Mouse (Mus musculus) layer of hippocampus, adult 18-20 months (tissue): Measurements from ENCODE around the gene Hist1h2be. TPM values are rescaled to one million over a fixed set of nuclear protein-coding genes. Genes with fewer than 3 reads are reported as not detected.
A peak's percentile ranks its signal among the peaks of the same experiment; 100 is the strongest.
"Not testable (repeated sequence)": the region's sequence is repeated elsewhere in the genome, so short reads cannot be mapped to it uniquely, and the experiment has no call there.

Experiments
- DNase-seq, 2 experiments: peaks; one replicate each; pipeline ENCODE4 v3.0.0; 2022; ENCODE audit warnings: low spot score in 2 of 2
- total RNA-seq, 2 experiments: library from RNA; stranded (reverse); gene quantifications; 2 replicates each; pipeline ENCODE4 v1.2.3; 2021

The Hist1h2be gene
- total RNA-seq, 2 experiments from 2014 or later = 10.2 to 11.3 TPM

DNA sequence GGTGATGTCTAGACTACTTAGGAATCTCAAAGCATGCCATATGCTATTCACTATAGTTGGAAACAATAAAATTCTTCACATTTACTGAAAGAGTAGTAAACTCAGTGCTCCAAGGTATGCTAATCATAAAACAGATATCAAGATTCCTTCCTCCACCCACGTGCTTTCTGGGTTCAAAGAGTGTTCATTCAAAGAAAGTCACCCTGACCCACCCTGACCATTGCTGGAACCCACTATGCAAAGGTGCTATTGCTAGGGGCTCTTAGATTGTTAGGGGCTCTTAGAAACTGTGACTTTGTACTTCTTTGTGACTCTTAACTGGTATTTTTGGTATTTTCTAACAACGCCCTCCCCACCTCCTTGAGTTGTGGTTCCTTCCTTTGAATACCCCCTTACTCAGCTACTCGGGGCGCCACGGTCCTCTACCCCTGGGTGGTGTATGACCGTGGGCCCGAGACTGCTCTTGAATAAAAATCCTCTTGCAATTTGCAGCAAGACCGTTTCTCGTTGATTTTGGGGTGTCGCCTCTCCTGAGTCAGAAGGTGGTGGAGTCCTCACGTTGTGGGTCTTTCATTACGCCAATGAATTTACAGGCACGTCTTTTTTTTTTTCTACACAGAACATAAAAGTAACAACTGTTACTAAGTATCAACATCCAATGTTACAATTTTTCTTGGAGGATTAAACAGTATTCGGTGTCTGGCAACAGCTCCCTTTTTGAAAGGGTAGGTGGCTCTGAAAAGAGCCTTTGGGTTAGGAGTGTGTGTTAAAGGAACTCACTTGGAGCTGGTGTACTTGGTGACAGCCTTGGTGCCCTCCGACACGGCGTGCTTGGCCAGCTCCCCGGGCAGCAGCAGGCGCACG, 47.7 kb downstream of the Hist1h2be start:
- not testable (repeated sequence) for DNase-seq

- DNase-seq = no peak
Measured at GRCm38 (mm10) chr13:23572218-23573033, 48.5 kb downstream of the Hist1h2be start.

DNA sequence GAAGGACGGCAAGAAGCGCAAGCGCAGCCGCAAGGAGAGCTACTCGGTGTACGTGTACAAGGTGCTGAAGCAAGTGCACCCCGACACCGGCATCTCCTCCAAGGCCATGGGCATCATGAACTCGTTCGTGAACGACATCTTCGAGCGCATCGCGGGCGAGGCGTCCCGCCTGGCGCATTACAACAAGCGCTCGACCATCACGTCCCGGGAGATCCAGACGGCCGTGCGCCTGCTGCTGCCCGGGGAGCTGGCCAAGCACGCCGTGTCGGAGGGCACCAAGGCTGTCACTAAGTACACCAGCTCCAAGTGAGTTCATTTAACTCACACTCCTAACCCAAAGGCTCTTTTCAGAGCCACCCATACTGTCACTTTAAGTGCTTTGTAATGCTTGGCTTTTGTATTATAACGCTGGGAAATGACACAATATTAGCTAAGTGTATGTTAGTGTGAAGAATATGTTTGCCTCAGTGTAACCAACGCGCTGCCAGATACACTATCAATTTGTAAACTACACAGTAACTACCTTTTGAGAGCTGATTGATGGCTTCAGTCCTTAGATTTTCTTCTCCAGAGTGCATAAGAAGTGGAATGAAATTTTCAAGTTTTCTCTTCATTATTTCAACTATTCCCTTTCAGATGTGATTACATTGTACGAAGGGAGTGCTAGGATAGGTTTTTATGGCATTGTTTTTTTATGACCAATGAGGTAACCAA, 49.3 kb downstream of the Hist1h2be start:
- not testable (repeated sequence) for DNase-seq

DNA sequence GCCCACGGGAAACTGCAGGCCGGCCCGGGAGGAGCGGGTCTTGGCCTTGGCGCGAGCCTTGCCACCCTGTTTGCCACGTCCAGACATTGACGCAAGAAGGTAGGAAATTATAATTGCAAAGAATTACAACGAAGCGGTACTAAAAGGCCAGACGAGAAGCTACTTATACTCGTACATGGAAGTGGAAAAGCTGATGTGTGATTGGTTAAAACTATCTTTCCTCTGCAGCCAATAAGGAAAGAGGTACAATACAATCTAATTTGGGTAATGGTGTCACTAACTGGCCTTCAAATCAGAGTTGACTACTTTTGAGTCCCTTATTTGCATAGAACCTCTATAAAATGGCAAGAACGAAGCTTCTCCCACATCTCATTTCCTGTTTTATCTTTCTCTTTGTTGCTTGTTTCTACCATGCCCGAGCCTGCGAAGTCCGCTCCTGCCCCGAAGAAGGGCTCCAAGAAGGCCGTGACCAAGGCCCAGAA, 49.9 kb downstream of the Hist1h2be start, which contains the start of the genes Hist1h2ae and Hist1h2bg:
Gene Hist1h2ae (minus strand): TSS at position 199 of the 482 bp plus-strand sequence.
Gene Hist1h2bg (plus strand): TSS at position 375 of the 482 bp plus-strand sequence.
- DNase-seq = peak; percentile 78 to 88

DNA sequence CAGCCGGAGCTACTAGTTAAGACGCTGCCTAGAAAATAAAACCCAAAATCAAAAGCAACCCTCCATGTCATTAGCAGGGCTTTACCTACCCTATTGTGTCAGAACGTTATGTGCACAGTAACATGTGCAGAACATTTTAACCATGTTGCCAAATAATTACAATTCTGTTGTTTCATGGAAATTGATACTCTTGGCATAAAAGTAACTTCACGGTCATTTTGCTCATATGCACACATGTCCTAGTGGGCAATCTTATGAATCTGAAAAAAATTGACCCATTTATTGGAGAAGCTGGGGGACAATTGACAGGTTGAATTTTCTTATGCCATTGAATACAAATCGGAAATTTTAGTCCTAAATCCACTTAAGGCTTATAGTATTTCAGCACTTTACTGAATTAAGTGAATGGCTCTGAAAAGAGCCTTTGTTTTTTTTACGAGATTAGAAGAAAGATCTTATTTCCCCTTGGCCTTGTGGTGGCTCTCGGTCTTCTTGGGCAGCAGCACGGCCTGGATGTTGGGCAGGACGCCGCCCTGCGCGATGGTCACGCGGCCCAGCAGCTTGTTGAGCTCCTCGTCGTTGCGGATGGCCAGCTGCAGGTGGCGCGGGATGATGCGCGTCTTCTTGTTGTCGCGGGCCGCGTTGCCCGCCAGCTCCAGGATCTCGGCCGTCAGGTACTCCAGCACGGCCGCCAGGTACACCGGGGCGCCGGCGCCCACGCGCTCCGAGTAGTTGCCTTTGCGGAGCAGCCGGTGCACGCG, 50.5 kb downstream of the Hist1h2be start:
- DNase-seq = not testable (repeated sequence)

DNA sequence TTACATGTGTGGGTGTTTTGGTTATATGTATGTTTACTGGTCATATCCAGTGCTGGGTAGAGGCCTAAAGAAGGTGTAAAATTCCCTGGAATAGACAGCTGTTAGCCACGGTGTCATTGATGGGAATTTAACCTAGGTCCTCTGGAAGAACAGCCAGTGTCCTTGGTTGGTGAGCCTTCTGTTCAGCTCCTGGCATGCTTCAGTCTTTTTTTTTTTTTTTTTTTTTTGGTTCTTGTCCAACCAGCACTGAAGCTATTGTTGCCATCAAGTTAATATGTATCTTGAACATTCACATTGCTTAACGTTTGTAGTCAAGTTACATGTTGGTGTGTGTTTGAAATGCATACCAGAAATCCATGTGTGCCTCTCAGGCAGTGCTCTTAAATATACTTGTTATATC, 56.4 kb downstream of the Hist1h2be start:
- DNase-seq = no peak

DNA sequence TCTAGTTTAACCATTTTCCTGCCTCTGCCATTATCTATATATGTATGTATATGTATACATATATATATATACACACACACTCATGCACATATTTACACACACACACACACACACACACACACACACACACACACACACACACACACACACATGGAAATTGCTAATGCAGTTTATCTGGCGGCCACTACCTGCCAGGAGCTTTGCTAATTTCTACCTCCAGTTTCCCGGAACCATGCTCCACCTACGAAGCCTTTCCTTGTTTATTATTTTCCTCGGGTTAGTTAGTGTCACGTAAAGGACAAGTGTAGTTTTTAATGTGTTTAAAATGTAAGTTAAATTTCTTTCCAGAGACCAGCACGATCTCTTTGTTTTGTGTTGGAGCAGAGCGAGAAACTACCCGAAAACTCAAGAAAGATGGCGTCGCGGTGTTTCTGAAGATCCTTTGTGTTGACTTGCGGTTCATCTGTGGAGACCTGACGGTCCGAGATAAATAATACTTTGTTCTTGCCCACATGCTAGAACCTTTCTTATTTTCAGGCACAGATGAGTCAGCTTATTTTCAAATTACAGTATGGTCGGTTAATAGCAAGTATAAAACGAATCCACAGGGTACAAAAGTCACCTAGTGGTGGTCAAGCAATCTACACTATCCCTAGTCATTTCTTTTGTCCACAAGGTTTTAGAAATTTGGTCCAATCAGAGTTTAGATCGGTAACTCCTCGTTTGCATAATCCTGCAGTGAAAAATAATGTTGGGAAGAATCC, 58.0 kb downstream of the Hist1h2be start:
- DNase-seq = peak in 1 of 2 experiments; percentile 66

DNA sequence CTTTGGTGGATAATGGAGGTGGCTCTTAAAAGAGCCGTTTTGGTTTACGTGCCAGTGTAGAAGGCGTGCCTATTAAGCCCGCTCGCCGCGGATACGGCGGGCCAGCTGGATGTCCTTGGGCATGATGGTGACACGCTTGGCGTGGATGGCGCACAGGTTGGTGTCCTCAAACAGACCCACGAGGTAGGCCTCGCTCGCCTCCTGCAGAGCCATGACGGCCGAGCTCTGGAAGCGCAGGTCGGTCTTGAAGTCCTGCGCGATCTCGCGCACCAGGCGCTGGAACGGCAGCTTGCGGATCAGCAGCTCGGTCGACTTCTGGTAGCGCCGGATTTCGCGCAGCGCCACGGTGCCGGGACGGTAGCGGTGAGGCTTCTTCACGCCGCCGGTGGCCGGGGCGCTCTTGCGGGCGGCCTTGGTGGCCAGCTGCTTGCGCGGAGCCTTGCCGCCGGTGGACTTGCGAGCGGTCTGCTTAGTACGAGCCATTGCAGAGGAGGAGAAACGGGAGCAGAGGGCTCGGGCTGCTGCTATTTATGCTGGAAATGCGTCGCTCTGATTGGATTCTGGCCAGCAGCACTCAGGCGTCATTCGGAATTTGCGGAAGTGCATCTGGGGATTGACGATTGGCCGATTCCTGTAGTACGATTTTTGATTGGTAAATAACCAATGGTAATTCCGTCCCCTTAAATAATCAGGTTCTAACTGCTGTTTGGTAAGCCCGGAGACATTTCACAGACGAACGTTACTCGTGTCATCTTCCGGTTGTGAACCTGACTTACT, 58.9 kb downstream of the Hist1h2be start, which contains the start of gene Hist1h3e:
Gene Hist1h3e (minus strand): TSS at position 487 of the 777 bp plus-strand sequence.
- peak; percentile 92 to 97 for DNase-seq

DNA sequence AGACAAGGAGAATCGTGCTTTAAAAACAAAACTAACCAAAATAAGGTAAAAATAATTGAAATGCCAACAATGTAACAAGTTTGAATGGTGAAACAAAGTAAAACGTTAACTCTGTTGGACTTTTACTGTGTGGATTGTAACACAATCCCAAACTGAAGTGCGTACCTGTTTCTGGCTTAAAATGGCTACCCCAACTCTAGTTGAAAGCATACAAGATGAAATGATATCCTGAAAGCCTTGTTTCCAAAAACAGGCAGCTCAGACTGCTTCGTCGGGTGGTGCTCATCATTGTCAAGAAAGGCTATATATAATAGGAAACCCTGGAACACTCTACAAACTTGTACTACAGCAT, 59.4 kb downstream of the Hist1h2be start:
- DNase-seq = not testable (repeated sequence)

GRCm38 (mm10) chr13:23560699-23561098, 60.2 kb downstream of the Hist1h2be start:
- not testable (repeated sequence) for DNase-seq

GRCm38 (mm10) chr13:23556906-23557305, 64.0 kb downstream of the Hist1h2be start:
- DNase-seq = no peak

- peak; percentile 73 to 90 for DNase-seq
Measured at GRCm38 (mm10) chr13:23555839-23556416, 65.0 kb downstream of the Hist1h2be start.

- peak; percentile 73 to 90 for DNase-seq
Measured at GRCm38 (mm10) chr13:23554925-23555838, 65.7 kb downstream of the Hist1h2be start.

- DNase-seq = no peak
Measured at GRCm38 (mm10) chr13:23554393-23554792, 66.5 kb downstream of the Hist1h2be start.

DNA sequence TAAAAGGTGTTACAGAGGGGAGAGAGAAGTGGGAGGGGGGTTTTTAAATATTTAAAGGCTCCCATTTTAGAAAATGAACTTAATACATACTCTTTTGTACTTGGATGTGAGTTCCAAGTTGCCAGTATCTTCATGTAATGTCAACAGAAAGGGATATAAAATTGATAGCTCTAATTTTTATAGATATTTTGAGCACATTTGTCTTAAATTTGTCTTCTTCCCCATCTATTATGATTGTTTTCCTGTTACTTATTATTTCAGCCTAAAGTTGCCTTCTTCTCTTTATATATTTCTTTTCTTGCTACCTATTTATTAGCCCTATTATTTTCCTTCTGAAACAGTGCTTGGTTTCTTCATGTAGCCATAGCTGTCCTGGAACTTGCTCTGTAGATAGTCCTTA, 68.0 kb downstream of the Hist1h2be start, which contains the start of gene Hist1h1d:
Gene Hist1h1d (plus strand): TSS at position 301 of the 400 bp plus-strand sequence.
- DNase-seq = no peak

DNA sequence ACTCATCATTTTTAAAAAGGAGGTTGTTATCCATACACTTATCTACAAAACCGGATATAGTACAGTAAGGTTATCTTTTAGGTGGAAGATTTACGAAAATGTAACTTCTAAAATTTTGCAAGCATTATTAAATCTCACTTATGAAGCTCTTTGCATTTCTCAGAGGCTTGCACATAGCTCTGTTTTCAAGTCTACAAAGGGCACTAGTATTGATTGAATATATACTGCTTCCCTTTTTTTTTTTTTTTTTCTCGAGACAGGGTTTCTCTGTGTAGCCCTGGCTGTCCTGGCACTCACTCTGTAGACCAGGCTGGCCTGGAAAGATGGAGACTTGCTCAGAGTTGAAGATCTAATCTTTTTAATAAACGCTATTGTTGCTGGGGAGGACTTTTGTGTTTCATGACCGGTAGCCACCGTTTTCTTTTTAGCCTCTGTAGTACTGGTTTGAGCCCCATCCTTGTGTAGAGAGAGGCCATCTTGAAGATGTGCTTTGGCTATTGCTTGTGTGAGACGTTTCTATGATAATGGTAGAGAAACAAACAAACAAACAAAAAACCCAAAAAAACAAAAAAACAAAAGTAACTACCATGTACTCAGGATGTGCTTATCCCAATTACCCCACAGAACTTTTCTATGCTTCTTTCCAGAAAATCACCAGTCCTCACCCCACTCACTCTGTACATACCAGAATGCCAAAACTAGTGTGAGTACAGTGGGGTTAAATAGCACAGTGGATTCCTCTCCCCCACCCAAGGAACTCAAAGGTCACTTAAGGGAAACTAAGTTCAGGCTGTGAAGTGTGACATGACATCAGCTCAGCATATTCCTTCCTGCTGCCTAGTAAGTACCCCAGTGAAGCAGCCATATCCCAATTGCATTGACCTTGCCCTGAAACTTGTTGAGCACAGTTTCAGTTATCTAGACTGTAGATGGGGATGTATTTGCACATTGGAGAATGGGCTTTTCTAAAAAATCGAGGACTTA, 68.7 kb downstream of the Hist1h2be start:
- no peak for DNase-seq
